Mouse (Mus musculus): ENCODE measurements at regions not wholly inside any gene's neighbourhood (a gene's known extent, or its start where the extent isn't known, plus 50 kb on each side); places are given as distances from the start of the nearest gene placed in this dataset.

- no peaks in the 10 kb centered on the region for H3K4me1 ChIP-seq (ENCODE audit: control insufficient read depth, insufficient read depth, low read length)
- H3K27ac ChIP-seq (ENCODE audit: low read depth, low read length) = no peak overlapping the region
- no peak overlapping the region for H3K9ac ChIP-seq (ENCODE audit: low read length)
- DNase-seq (ENCODE audit: low spot score, missing footprints) (no peak), ATAC-seq (ENCODE audit: low FRiP score) (no peak)
- no peak overlapping the region for H3K4me2 ChIP-seq
- H3K9me3 ChIP-seq (ENCODE audit: control insufficient read depth, low read length) = no peaks in the 10 kb centered on the region
- H3K36me3 ChIP-seq (ENCODE audit: control insufficient read depth, insufficient read depth, low read length) = no peaks in the 10 kb centered on the region
- no peaks in the 10 kb centered on the region for H3K27me3 ChIP-seq (ENCODE audit: control insufficient read depth, insufficient read depth, low read length)
- no peak overlapping the region for H3K4me3 ChIP-seq (ENCODE audit: low read depth, low read length)
- 92% methylated on average over 4 of the region's 4 CpGs for WGBS
These were observed 152.9 kb upstream of the Paip1 start for GRCm38 (mm10) chr13:119275500-119275899.

DNA sequence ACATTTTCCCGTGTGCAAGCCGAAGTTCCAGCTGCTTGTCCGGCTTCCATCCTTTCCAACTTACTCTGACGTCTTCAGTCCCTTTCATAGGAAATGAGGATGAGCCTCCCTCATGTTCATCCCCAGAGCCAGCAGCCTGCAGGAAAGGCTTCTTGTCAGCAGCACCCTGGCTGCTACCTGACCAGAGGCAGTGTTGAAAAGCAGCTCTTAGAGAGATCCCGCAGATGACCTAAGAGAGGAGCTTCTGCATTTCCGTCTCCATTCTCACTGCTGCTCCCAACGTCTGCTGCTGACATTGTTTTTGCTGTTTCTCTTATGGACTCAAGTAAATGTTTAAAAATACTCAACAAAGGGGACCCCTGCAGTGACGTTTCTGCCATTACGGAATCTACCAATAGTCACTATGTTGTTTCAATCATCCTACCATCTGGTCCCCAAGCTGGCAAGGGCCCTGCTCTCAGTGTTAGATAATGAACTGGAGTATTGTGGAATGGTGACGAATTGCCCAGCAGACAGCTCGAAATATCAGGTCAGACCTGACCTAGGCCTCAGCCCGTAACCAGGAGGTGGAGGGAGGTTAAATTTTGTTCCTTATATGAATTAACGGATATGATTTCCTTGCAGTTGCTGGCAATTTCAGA, 151.0 kb upstream of the Paip1 start:
- 81% methylated on average over 13 of the region's 13 CpGs for WGBS
- no peaks in the 10 kb centered on the region for H3K36me3 ChIP-seq (ENCODE audit: control insufficient read depth, insufficient read depth, low read length)
- no peaks in the 10 kb centered on the region for H3K27me3 ChIP-seq (ENCODE audit: control insufficient read depth, insufficient read depth, low read length)
- no peaks in the 10 kb centered on the region for H3K4me1 ChIP-seq (ENCODE audit: control insufficient read depth, insufficient read depth, low read length)
- H3K4me2 ChIP-seq = no peak overlapping the region
- ATAC-seq (ENCODE audit: low FRiP score) (no peak), DNase-seq (ENCODE audit: low spot score, missing footprints) (no peak)
- H3K9me3 ChIP-seq (ENCODE audit: control insufficient read depth, low read length) = no peaks in the 10 kb centered on the region
- no peak overlapping the region for H3K9ac ChIP-seq (ENCODE audit: low read length)
- no peak overlapping the region for H3K4me3 ChIP-seq (ENCODE audit: low read depth, low read length)
- no peak overlapping the region for H3K27ac ChIP-seq (ENCODE audit: low read depth, low read length)

GRCm38 (mm10) chr13:119279449-119279848, 149.0 kb upstream of the Paip1 start:
- WGBS = 90% methylated on average over 8 of the region's 8 CpGs
- Histone ChIP-seq H3K4me2 (no peak overlapping the region), H3K36me3 (ENCODE audit: control insufficient read depth, insufficient read depth, low read length) (no peaks in the 10 kb centered on the region), H3K9me3 (ENCODE audit: control insufficient read depth, low read length) (no peaks in the 10 kb centered on the region), H3K27me3 (ENCODE audit: control insufficient read depth, insufficient read depth, low read length) (no peaks in the 10 kb centered on the region), H3K27ac (ENCODE audit: low read depth, low read length) (no peak overlapping the region), H3K4me1 (ENCODE audit: control insufficient read depth, insufficient read depth, low read length) (no peaks in the 10 kb centered on the region), H3K4me3 (ENCODE audit: low read depth, low read length) (no peak overlapping the region), H3K9ac (ENCODE audit: low read length) (no peak overlapping the region)
- no peak for DNase-seq (ENCODE audit: low spot score, missing footprints)
- ATAC-seq (ENCODE audit: low FRiP score) = no peak

DNA sequence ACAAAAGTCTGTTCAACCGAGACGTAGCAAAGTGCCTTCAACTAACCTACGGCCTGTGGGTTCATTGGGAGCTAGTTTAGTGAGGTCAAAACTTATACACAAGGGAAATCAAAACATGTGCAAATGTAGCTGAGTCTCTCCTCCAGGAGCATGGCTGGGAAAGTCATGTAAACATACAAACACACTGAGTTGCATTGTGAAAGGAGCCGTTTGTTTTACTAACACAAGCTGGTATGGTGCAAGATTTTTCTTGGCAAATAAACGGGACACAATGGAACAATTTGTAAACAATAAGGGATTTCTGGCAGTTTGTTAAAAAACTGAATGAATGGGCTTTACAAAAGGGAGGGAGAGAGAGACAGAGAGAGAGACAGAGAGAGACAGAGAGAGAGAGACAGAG, 147.8 kb upstream of the Paip1 start:
- H3K27ac ChIP-seq (ENCODE audit: low read depth, low read length) = no peak overlapping the region
- DNase-seq (ENCODE audit: low spot score, missing footprints) = no peak
- no peak overlapping the region for H3K4me3 ChIP-seq (ENCODE audit: low read depth, low read length)
- H3K4me2 ChIP-seq = no peak overlapping the region
- no peak for ATAC-seq (ENCODE audit: low FRiP score)
- H3K9me3 ChIP-seq (ENCODE audit: control insufficient read depth, low read length) = no peaks in the 10 kb centered on the region
- H3K27me3 ChIP-seq (ENCODE audit: control insufficient read depth, insufficient read depth, low read length) = no peaks in the 10 kb centered on the region
- 76% methylated on average over 5 of the region's 5 CpGs for WGBS
- H3K4me1 ChIP-seq (ENCODE audit: control insufficient read depth, insufficient read depth, low read length) = no peaks in the 10 kb centered on the region
- no peaks in the 10 kb centered on the region for H3K36me3 ChIP-seq (ENCODE audit: control insufficient read depth, insufficient read depth, low read length)
- H3K9ac ChIP-seq (ENCODE audit: low read length) = no peak overlapping the region

DNA sequence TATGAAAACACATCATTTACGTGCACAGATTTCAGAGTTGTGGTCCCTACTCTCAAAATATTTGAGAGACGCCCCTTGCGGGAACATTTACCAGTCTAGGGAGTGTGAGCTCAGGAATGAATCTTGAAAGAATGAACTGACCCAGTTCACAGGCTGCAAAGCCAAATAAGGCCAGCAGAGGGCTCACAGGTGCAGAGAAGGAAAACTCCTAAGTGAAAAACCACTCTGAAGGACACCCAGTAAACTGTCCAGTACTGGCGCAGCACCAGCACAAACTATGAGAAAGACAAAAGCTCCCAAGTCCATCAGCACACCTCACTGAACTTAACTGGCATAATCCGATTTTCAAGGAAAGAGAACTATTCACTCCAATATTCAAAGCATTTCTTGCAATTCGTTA, 145.0 kb upstream of the Paip1 start:
- H3K4me3 ChIP-seq (ENCODE audit: low read depth, low read length) = no peak overlapping the region
- no peaks in the 10 kb centered on the region for H3K9me3 ChIP-seq (ENCODE audit: control insufficient read depth, low read length)
- 51% methylated on average over 6 of the region's 6 CpGs for WGBS
- peak; percentile 97 for DNase-seq (ENCODE audit: low spot score, missing footprints)
- no peaks in the 10 kb centered on the region for H3K36me3 ChIP-seq (ENCODE audit: control insufficient read depth, insufficient read depth, low read length)
- H3K4me2 ChIP-seq = no peak overlapping the region
- H3K27ac ChIP-seq (ENCODE audit: low read depth, low read length) = no peak overlapping the region
- no peak overlapping the region for H3K9ac ChIP-seq (ENCODE audit: low read length)
- no peaks in the 10 kb centered on the region for H3K27me3 ChIP-seq (ENCODE audit: control insufficient read depth, insufficient read depth, low read length)
- peak; percentile 82 for ATAC-seq (ENCODE audit: low FRiP score)
- no peaks in the 10 kb centered on the region for H3K4me1 ChIP-seq (ENCODE audit: control insufficient read depth, insufficient read depth, low read length)

GRCm38 (mm10) chr13:119309238-119309637, 119.2 kb upstream of the Paip1 start:
- Histone ChIP-seq H3K4me2 (no peak overlapping the region), H3K4me3 (ENCODE audit: low read depth, low read length) (no peak overlapping the region), H3K4me1 (ENCODE audit: control insufficient read depth, insufficient read depth, low read length) (no peaks in the 10 kb centered on the region), H3K27ac (ENCODE audit: low read depth, low read length) (no peak overlapping the region), H3K36me3 (ENCODE audit: control insufficient read depth, insufficient read depth, low read length) (no peaks in the 10 kb centered on the region), H3K9me3 (ENCODE audit: control insufficient read depth, low read length) (no peaks in the 10 kb centered on the region), H3K9ac (ENCODE audit: low read length) (no peak overlapping the region), H3K27me3 (ENCODE audit: control insufficient read depth, insufficient read depth, low read length) (no peaks in the 10 kb centered on the region)
- 80% methylated on average over 1 of the region's 1 CpGs for WGBS
- ATAC-seq (ENCODE audit: low FRiP score) (no peak), DNase-seq (ENCODE audit: low spot score, missing footprints) (no peak)

- 90% methylated on average over 3 of the region's 3 CpGs for WGBS
- H3K4me2 ChIP-seq = no peak overlapping the region
- DNase-seq (ENCODE audit: low spot score, missing footprints) = no peak
- no peaks in the 10 kb centered on the region for H3K27me3 ChIP-seq (ENCODE audit: control insufficient read depth, insufficient read depth, low read length)
- no peak overlapping the region for H3K9ac ChIP-seq (ENCODE audit: low read length)
- H3K36me3 ChIP-seq (ENCODE audit: control insufficient read depth, insufficient read depth, low read length) = no peaks in the 10 kb centered on the region
- H3K4me1 ChIP-seq (ENCODE audit: control insufficient read depth, insufficient read depth, low read length) = no peaks in the 10 kb centered on the region
- no peak overlapping the region for H3K27ac ChIP-seq (ENCODE audit: low read depth, low read length)
- no peak overlapping the region for H3K4me3 ChIP-seq (ENCODE audit: low read depth, low read length)
- H3K9me3 ChIP-seq (ENCODE audit: control insufficient read depth, low read length) = no peaks in the 10 kb centered on the region
- no peak for ATAC-seq (ENCODE audit: low FRiP score)
These were observed 118.4 kb upstream of the Paip1 start for GRCm38 (mm10) chr13:119310013-119310412.

GRCm38 (mm10) chr13:119314356-119314755, 114.0 kb upstream of the Paip1 start:
- ATAC-seq (ENCODE audit: low FRiP score) (no peak), DNase-seq (ENCODE audit: low spot score, missing footprints) (no peak)
- Histone ChIP-seq H3K9ac (ENCODE audit: low read length) (no peak overlapping the region), H3K4me2 (no peak overlapping the region), H3K27me3 (ENCODE audit: control insufficient read depth, insufficient read depth, low read length) (no peaks in the 10 kb centered on the region), H3K27ac (ENCODE audit: low read depth, low read length) (no peak overlapping the region), H3K9me3 (ENCODE audit: control insufficient read depth, low read length) (no peaks in the 10 kb centered on the region), H3K4me1 (ENCODE audit: control insufficient read depth, insufficient read depth, low read length) (no peaks in the 10 kb centered on the region), H3K4me3 (ENCODE audit: low read depth, low read length) (no peak overlapping the region), H3K36me3 (ENCODE audit: control insufficient read depth, insufficient read depth, low read length) (no peaks in the 10 kb centered on the region)
- 84% methylated on average over 3 of the region's 3 CpGs for WGBS

DNA sequence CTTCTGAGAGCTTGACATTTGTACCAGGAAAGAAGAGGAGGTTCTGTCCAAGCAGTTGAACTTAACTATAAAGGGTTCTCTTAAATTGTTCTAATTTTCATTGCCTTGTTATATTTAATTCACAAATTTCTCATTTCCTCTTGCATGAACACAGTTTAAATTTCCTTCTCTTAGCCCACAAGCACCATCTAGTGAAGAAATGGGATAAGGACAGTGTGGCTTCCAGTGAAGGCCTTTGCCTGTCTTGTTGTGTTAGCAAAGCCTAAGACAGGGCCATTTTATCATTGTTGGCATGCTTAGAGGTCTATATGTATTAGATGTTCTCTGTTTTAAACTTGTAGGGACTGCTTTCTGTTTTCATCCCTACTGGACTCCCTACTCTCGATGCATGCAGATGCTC, 110.0 kb upstream of the Paip1 start:
- H3K9ac ChIP-seq (ENCODE audit: low read length) = no peak overlapping the region
- H3K27me3 ChIP-seq (ENCODE audit: control insufficient read depth, insufficient read depth, low read length) = no peaks in the 10 kb centered on the region
- H3K36me3 ChIP-seq (ENCODE audit: control insufficient read depth, insufficient read depth, low read length) = no peaks in the 10 kb centered on the region
- ATAC-seq (ENCODE audit: low FRiP score) (no peak), DNase-seq (ENCODE audit: low spot score, missing footprints) (peak; percentile 47)
- H3K9me3 ChIP-seq (ENCODE audit: control insufficient read depth, low read length) = no peaks in the 10 kb centered on the region
- no peak overlapping the region for H3K27ac ChIP-seq (ENCODE audit: low read depth, low read length)
- no peak overlapping the region for H3K4me3 ChIP-seq (ENCODE audit: low read depth, low read length)
- H3K4me1 ChIP-seq (ENCODE audit: control insufficient read depth, insufficient read depth, low read length) = no peaks in the 10 kb centered on the region
- H3K4me2 ChIP-seq = no peak overlapping the region
- 90% methylated on average over 1 of the region's 1 CpGs for WGBS
